Mouse (Mus musculus) left cerebral cortex, postnatal 10 days (tissue): ENCODE results near the gene Abhd8. TPM values are rescaled to one million over a fixed set of nuclear protein-coding genes. Genes with fewer than 3 reads are reported as not detected.
"Not testable (repeated sequence)": the region's sequence is repeated elsewhere in the genome, so short reads cannot be mapped to it uniquely, and the experiment has no call there.

Experiments used
- DNase-seq, 2 experiments: peaks; one replicate each; pipeline ENCODE4 v3.0.0; 2021 to 2022; ENCODE audit warnings: low spot score in 2 of 2, mixed read lengths in 1 of 2; ENCODE audit errors: extremely low spot score in 1 of 2
- intact Hi-C: fragments of 180-260 bp; cut with DNase I; formaldehyde crosslinking; loops from one replicate; pipeline ENCODE4 v1.15.1; 2025
- total RNA-seq, 2 experiments: library from RNA; stranded (reverse); gene quantifications; 2 replicates each; pipeline ENCODE4 v1.2.3; 2021

The Abhd8 gene
- total RNA-seq, 2 experiments from 2014 or later: 171 to 183 TPM

DNA sequence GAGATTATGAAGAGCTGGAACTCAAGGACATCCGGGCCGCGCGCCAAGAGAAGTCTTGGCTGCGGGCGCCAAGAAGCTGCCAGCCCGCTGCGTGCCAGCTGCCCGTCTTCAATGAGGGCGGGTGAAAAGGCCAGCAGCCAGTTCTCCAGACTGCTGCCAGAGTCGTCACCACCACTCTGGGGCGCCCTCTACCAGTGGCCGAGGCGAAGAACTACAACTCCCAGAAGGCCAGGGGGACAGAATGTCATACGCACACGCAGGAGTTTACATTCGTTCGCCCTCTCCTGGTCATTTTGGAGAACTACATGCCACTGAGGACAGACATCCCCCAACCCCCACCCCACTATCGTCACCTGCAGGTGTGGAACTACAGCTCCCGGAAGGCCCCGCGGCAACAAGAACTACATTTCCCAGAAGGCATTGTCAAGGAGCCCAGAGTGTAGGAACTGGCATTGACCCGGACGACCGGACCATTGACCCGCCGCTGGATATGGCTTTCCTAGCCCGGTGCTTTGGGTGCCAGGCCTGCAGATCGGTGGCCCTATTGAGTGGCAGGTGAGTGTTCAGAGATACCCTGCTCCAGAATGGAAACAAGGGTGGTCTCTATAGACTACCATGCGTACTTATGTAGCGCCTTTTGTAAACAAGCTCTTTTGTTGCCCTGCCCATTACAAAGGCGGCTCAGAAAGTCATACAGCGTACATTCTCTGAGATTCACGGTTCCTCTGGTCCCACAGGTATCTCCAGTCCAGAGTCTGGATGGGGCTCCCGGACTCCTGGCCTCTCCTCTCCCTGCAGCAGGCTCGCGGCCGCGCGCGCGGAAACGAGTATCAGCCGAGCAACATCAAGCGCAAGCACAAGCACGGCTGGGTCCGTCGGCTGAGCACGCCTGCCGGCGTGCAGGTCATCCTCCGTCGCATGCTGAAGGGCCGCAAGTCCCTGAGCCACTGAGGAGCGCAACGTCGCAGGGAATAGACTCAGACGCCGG lies 1.4 kb upstream of the Abhd8 start, which contains the start of gene Mrpl34:
Mrpl34 (plus strand) TSS at position 447 of the 988 bp plus-strand sequence.
- DNase-seq: peak; percentile 97 to 99
- intact Hi-C loops: no loop called here

DNA sequence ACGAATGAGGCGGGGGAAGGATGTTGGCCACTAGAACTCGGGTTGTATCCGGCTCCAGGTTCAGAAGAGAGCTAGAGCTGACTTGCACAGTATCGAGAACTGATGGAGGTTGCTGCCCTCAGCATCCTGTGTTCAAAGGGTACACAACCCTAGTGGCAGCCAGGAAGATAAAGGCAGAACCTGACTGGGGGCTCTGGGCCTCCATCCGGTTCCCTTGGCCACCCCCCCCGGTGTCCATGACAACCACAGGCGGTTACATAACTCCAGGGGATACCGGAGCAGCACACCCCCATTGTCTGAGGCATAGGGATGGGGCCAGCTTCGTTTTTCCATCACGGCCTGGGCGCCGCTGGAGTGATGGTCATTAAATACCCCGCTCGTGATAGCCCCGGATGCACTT lies 669 bp downstream of the Abhd8 start:
- peak in 1 of 2 experiments; percentile 75 for DNase-seq
- intact Hi-C loops: no loop called here

DNA sequence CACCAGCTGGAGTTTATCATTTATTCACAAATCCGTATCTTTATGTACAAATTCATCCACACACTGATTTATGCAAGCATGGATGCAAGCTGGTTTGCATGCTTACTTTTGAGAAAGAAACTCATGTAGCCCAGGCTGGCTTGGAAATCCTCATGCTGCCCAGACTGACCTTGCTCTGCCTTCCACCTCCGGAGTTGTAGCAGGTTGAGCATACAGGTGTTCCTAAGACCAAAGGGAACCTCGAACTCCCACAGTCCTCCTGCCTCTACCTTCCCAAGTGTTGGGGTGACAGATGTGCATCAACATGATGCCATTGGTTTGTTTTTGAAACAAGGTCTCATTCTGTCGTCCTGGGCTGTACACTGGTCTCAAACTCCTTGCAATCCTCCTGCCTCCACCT lies 1.3 kb downstream of the Abhd8 start:
- intact Hi-C loops: no loop called here
- DNase-seq: no peak

DNA sequence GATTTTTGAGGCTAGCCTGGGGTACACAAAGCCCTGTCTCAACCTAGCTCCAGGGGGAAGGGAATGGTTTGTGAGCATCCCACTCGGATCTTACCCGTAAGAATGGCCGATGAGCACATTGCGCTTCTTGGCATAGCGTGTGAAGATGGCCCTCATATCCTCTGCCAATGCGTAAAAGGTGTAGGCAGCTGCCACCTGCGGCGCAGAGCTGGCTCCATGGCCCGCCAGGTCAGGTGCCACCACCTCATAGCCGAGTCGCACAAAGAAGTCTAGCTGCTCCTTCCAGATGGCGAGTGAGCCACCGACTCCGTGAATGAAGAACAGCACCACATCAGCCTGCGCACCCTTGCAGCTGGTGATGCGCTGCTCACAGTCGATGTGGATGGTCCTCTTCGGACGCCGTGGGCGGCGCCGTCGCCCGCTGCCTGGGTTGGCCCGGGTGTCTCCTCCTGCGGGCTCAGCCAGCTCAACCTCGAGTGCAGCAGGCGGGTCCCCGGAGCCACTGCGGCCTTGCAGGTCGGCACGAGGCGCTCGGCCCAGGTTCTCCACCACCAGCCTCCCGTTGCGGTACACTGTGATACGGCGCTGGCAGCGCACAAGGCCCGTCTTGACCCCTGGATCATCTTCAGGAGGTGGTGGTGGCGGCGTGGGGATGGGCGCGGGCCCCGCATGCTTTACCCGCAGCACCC lies 2.2 kb downstream of the Abhd8 start:
- intact Hi-C loops: no loop called here
- peak in 1 of 2 experiments; percentile 52 for DNase-seq

DNA sequence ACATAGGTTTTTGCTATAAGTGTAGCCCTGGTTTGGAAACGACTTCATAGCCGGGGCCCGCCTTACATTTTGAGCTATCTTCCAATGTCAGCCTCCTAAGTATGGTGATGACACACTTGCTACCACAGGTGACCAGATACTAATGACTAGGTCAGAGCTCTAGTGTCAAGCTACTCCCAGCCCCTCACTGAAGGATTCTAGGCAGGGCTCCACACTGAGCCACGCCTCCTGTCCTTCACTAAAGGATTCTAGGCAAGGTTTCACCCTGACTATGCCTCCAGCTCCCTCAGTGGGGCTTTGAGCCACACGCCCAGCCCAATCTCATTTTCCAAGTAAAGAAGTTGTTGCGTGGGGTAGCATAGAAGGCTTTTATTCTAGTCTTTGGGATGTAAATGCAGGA lies 2.7 kb downstream of the Abhd8 start:
- intact Hi-C loops: no loop called here
- no peak for DNase-seq

DNA sequence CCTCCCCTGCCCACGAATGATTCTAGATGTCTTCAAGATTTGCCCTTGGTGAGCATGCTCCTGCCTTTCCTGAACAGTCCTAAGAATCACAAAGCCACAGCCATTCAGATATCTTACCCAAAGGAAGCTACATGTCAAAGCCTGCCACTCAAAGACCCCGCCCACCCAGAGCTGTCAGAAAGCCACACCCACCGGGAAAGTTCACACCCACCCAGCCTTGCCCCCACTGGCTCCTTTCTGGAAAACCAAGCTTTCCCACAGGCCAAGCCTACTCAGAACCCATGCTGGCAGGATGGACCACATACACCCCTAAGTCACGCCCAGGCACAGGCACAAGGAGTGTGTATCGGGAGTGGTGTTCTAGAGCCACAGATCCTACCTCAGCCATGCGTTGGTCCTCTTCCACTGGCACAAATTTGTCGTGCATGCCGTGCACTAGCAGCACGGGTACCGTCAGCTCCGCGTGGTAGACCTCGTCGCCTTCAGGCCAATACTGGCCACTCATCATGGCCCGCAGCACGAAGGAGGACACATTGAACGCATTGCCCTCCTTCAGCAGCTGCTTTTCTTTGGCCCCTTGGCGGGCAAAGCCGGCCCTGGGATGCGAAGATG lies 5.7 kb downstream of the Abhd8 start:
- no peak for DNase-seq
- intact Hi-C loops: no loop called here

DNA sequence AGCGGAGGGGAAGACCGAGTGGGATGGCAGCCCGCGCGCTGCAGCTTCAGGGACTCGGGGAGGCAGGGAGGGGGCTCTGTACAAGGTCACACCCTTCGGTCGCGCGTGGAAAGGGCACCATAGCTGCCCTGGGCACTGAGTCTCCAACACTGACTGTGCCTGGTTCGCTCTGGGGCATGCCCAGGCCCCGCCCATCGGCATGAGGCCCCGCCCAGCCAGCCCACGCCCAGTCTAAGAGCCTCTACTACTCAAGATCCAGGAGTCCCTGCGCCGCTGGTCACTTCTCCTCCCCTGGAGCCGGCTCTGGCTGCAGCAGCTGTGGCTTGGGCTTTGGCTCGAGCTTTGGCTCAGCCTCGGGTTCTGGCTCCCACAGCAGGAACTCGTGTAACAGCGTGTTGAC lies 6.5 kb downstream of the Abhd8 start:
- no peak for DNase-seq
- intact Hi-C loops: no loop called here

DNA sequence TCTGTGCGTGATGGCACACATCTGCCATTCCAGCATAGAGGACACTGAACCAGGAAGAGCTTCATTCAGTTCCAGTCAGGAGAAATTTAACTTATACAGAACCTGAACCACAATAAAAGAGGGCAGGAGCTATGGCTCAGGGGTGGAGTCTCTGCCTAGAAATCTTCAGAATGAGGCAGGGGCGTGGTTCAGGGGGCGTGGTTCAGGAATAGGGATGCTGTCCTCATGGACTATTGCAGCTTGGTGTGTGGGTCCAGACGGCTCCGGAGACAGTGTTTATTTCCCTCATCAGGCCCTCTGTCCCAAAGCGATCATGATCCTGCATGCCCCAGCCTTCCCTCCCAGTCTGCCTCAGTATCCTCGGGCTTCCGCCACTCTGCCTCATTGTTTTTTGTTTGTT lies 8.8 kb downstream of the Abhd8 start:
- intact Hi-C loops: no loop called here
- no peak for DNase-seq

DNA sequence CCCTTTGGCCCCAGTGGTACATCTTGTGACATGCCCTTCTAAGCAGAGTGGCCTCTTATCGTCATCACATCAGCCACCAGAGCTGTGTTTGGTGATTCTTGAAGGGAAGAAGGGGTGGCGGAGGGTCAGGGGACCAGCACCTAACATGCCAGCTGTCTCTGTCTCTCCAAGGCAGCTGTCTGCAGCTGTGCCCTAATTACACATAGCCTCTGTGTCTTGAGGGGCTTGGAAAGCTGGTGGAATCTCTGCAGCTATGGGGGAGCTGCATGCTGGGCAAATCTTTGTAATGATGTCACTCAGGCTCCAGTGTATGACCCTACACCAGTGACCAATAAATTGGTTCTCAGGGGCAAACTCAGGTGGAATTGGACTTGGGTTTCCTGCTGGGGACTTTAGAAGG lies 10.8 kb downstream of the Abhd8 start:
- intact Hi-C loops: no loop called here
- DNase-seq: no peak

DNA sequence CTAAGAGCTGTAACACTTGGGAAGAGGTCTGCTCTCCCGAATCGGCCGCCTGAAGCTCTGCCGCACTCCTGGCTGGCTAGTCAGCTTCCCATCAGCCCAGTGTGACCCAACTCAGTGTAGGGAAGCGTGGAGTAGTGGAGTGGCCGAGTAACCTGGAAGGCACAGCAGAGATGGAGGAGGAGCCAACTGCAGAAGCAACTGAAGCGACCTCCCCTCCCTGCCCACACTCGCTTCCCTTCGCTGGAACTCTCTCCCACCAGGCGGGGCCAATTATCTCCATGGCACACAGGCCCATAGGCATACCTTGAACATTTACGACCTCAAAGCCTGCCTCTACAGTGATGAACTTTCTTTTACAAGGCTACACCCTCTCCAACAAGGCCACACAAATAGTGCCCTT lies 11.7 kb downstream of the Abhd8 start:
- intact Hi-C loops: no loop called here
- no peak for DNase-seq

DNA sequence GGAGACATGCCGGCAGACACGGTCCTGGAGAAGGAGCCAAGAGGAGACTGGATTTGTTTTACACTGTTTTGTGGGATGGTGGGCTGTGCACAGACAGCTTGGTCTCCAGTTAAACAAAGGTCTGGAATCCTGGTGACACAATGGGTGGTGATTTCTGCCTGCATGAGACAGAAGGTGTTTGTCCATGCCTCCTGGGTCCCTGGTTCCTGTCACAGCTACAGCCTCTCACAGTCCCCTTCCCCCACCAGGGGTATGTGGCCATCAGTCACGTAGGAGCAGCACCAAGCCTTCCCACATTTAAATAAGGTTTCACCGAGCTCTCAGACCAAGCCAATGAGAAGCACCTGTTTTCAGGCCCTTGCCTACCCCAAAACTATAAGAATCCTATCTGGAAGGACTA lies 12.1 kb downstream of the Abhd8 start:
- intact Hi-C loops: no loop called here
- DNase-seq: no peak

DNA sequence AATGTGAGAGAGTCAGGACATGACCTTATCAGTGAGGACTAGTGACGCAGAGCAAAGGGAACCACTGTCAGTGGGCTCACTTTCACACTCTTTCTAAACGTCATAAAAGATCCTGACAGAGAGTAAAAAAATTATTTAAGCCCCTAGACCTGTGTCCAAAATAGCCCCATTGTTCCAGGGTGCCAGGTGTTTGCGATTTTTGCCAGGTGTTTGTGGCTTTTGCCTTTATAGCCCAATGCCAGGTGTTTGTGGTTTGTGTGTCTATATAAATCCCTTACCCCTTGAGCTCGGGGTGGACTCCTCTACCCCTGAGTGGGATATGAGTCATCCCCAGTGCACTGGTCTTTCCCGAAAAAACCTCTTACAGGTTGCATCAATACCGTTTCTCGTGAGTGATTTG lies 18.4 kb downstream of the Abhd8 start:
- intact Hi-C loops: no loop called here
- DNase-seq: no peak

DNA sequence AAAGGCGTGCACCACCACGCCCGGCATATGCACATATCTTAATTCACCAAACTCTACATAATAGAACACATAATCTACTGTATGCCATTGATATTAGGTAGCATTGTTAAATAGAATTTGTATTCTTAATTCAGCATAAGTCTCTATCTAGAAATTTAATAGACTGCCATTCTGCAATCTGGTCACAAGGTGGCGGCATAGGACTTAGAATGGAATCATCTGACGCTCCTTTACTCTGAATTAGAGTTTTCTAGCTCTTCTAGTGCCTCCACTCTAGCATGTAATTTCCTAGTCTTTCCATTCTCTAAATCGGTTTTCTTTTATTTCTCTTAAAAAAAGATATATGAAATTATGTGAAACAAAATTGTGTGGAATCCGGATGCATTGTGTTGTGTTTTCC lies 22.1 kb downstream of the Abhd8 start:
- intact Hi-C loops: loop anchor here (5.0 kb wide), 1 partner anchor 91 kb away; no protein-coding TSS in a partner anchor
- DNase-seq: peak in 1 of 2 experiments; percentile 22

DNA sequence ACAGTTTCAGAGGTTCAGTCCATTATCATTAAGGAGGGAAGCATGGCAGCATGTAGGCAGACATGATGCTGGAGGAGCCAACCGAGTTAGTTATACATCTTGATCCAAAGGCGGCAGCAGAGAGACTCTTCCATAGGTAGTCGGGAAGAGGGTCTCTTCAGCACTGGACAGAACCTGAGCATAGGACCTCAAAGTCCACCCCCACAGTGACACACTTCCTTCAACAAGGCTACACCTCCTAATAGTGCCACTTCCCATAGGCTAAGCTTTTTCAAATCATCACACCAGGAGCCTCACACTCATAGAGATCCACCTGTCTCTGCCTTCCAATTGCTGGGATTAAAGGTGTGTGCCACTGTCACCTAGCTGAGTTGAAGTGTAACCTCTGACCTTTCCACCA lies 26.4 kb downstream of the Abhd8 start:
- intact Hi-C loops: no loop called here
- DNase-seq: no peak

DNA sequence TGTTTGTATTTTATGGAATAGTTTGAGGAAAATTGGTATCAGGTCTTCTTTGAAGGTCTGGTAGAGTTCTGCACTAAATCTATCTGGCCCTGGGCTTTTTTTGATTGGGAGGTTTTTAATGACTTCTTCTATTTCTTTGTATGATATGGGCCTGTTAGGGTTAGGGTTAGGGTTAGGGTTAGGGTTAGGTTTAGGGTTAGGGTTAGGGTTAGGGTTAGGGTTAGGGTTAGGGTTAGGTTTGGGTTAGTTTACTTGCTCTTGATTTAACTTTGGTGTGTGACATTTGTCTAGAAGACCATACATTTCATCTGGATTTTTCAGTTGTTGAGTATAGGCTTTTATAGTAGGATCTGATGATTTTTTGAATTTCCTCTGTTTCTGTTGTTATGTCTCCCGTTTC lies 30.5 kb downstream of the Abhd8 start:
- intact Hi-C loops, DNase-seq: not testable (repeated sequence)

DNA sequence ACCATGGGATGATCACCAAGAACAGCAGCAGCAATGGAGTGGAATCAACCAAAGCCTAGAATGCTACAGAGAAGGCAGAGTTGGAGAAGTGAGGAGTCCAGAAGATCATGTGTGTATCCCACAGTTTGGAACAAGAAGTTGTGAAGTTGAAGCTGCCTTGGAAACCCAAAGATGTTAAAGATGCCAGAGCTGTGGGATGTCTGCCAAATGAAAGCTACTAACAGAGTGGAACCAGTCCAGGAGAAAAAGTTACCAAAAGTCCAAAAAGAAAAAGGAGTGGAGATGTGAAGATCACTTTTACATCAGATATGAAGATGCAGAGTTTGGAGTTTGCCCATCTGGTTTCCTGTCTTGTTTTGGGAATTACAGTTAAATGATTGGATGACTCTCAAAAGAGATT lies 41.3 kb downstream of the Abhd8 start:
- no peak for DNase-seq
- intact Hi-C loops: no loop called here

DNA sequence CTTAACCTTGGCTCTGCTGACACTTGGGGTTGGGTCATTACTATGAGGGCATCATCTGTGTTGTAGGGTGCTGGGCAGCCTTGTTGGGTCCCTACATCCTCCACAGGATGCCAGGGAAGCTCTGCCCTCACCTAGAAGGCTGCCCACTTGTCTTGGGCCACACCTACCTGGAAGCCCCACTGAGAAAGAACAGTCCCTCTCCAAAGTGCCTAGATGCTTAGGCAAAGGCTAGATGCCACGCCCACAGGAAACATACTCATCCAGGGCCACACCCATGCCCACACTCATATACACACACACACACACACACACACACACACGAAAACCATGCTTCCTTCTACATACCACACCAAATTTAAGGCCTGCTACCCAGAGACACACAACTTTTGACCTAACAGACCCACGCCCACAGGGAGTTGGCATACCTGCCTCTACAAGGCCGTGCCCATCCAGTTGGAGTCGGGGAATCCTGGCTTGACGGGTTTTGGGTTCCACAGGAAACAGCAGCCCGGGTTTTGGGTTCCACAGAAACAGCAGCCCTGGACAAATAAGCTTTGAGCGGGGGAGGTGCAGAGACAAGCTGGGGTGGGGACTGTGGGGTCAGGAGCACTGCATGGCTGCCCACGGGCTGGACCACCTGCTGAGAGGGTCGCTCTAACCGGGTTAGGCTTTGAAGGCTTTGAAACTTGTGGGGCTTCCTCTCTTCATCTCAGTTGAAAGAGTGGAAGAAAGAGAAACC lies 51.8 kb downstream of the Abhd8 start:
- intact Hi-C loops: no loop called here
- DNase-seq: peak in 1 of 2 experiments; percentile 27

DNA sequence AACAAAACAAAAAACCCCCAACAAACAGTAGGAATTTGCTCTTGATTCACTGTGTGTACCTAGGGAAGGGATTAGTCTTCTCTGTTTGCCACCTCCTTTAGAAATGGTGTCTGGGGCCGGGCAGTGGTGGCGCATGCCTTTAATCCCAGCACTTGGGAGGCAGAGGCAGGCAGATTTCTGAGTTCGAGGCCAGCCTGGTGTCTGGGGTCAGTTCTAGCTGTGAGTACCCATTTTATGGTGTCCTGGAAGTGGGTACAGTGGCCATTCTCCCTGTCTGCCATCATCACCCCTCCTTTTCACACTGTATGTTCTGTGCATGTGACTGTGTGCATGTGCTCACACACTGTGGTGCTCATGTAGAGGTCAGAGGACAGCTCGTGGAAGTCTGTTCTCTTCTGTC lies 55.2 kb downstream of the Abhd8 start:
- no peak for DNase-seq
- intact Hi-C loops: no loop called here

DNA sequence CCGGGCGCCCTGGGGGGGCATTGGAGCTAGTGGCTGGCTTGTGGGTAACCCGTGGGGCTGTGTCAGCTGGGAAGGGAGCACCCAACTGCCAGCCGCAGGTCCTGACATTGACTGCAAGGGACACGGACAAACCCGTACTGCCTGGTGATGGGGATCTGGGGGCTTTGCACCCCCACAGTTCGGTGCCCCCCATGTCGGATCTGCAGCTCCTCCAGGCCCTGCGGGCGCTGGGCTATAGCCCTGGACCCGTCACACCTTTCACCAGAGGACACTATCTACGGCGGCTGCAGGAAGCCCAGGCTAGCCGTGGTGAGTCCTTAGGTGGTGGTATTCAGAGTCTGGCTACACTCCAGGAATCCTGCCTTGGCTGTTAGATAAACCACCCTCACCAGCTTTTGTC lies 56.0 kb downstream of the Abhd8 start:
- peak in 1 of 2 experiments; percentile 25 for DNase-seq
- intact Hi-C loops: no loop called here
